Mouse (Mus musculus) testis, adult 2 months (tissue): ENCODE measurements at regions not wholly inside any gene's neighbourhood (a gene's known extent, or its start where the extent isn't known, plus 50 kb on each side); places are given as distances from the start of the nearest gene placed in this dataset.
"Not testable (repeated sequence)": the region's sequence is repeated elsewhere in the genome, so short reads cannot be mapped to it uniquely, and the experiment has no call there.

Experiments used
- H3K27ac ChIP-seq: fragments of 200-500 bp; 2 replicates; pipeline ENCODE4 v1.5.1; 2012; ENCODE audit warnings: low read depth, low read length; ENCODE audit not compliant: control insufficient read depth, insufficient read depth
- H3K27me3 ChIP-seq: fragments of 200-500 bp; 2 replicates; pipeline ENCODE4 v1.6.1; 2012; ENCODE audit warnings: mild to moderate bottlenecking, low read length, moderate library complexity; ENCODE audit not compliant: control insufficient read depth, insufficient read depth
- H3K36me3 ChIP-seq: fragments of 200-500 bp; 2 replicates; pipeline ENCODE4 v1.6.1; 2012; ENCODE audit warnings: mild to moderate bottlenecking, low read length; ENCODE audit not compliant: control insufficient read depth, insufficient read depth
- H3K4me1 ChIP-seq: fragments of 200-500 bp; 2 replicates; pipeline ENCODE4 v1.6.1; 2012; ENCODE audit warnings: low read length; ENCODE audit not compliant: control insufficient read depth, insufficient read depth
- H3K4me3 ChIP-seq: fragments of 200-500 bp; 2 replicates; pipeline ENCODE4 v1.5.1; 2012; ENCODE audit warnings: low read depth, mild to moderate bottlenecking, low read length, moderate library complexity, mixed read lengths; ENCODE audit not compliant: control insufficient read depth

DNA sequence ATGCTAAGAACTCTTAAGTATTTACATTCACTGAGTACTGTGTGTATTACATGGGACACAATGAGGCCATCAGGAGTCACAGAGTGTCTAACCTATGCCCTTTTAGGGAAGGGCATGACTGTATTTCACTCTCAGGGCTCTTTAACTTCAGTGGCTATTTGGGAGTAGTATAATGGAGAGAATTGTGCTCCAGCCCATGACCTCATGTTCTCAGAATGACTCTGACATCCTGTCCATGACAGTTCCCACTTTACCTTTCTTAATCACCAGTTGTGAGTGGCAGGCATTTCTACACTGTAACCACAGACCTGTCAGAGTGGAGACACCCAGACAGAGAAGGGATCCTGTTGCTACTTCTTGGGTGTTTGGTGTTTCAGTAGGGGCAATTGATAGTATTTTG, 81.2 kb upstream of the Gm8871 start:
- H3K27ac ChIP-seq, H3K36me3 ChIP-seq, H3K27me3 ChIP-seq, H3K4me1 ChIP-seq: not testable (repeated sequence)
- peak overlapping the region; percentile 50; the same call in 1 of the 2 replicates for H3K4me3 ChIP-seq
